Mouse (Mus musculus) lung, postnatal 0 days (tissue): ENCODE data around the gene Oprm1. TPM values are rescaled to one million over a fixed set of nuclear protein-coding genes. Genes with fewer than 3 reads are reported as not detected.
"Not testable (repeated sequence)": the region's sequence is repeated elsewhere in the genome, so short reads cannot be mapped to it uniquely, and the experiment has no call there.

Experiments
- ATAC-seq: fragments of 200-750 bp; cut with Nextera tagmentation; 2 replicates; pipeline ENCODE4 v1.8.0; 2017; ENCODE audit warnings: moderate library complexity
- DNase-seq: peaks from one replicate; pipeline ENCODE4 v3.0.0-alpha.2; 2016; ENCODE audit warnings: low spot score
- H3K27ac ChIP-seq: fragments of 300-500 bp; sonication (generic); 2 replicates; pipeline ENCODE4 v1.5.1; 2014; ENCODE audit warnings: antibody characterized with exemption, mild to moderate bottlenecking, low read length, mixed read lengths
- H3K27me3 ChIP-seq: fragments of 300-500 bp; sonication (generic); replicated peaks from 2 replicates; pipeline ENCODE4 v1.6.1; 2014; ENCODE audit warnings: low read length, mixed read lengths; ENCODE audit not compliant: insufficient read depth
- H3K36me3 ChIP-seq: fragments of 300-500 bp; sonication (generic); 2 replicates; pipeline ENCODE4 v1.6.1; 2014; ENCODE audit warnings: low read length, mixed read lengths; ENCODE audit not compliant: insufficient read depth
- H3K4me1 ChIP-seq: fragments of 300-500 bp; sonication (generic); 2 replicates; pipeline ENCODE4 v1.6.1; 2014; ENCODE audit warnings: antibody characterized with exemption, low read depth, low read length, mixed read lengths; ENCODE audit not compliant: insufficient read depth
- H3K4me2 ChIP-seq: fragments of 300-500 bp; sonication (generic); replicated peaks from 2 replicates; pipeline ENCODE4 v1.6.1; 2014; ENCODE audit warnings: low read depth, mild to moderate bottlenecking, low read length, moderate library complexity, mixed read lengths
- H3K4me3 ChIP-seq: fragments of 300-500 bp; sonication (generic); 2 replicates; pipeline ENCODE4 v1.5.1; 2014; ENCODE audit warnings: low read depth, low read length
- H3K9ac ChIP-seq: fragments of 300-500 bp; sonication (generic); replicated peaks from 2 replicates; pipeline ENCODE4 v1.6.1; 2014; ENCODE audit warnings: low read depth, mild to moderate bottlenecking
- H3K9me3 ChIP-seq: fragments of 300-500 bp; sonication (generic); 2 replicates; pipeline ENCODE4 v1.6.1; 2016; ENCODE audit warnings: low read length, mixed read lengths
- CTCF ChIP-seq: IDR thresholded peaks from 2 replicates; pipeline ENCODE4 v1.5.1; 2016; ENCODE audit warnings: antibody characterized with exemption, mild to moderate bottlenecking
- EP300 ChIP-seq: IDR thresholded peaks from 2 replicates; pipeline ENCODE4 v1.6.1; 2016; ENCODE audit warnings: antibody characterized with exemption, mild to moderate bottlenecking, control low read depth
- WGBS: fragments of 180-500 bp; shearing (Covaris S2); extraction: QIAGEN DNeasy Blood & Tissue Kit; methylation state at CpG from one replicate; pipeline ENCODE4 v1.1.7; 2014; 5-methylcytosine and 5-hydroxymethylcytosine counted together
- polyA plus RNA-seq: library from polyadenylated mRNA; unstranded; fragments of >200 nt; fragmentation: Nextera tagmentation; extraction: Ambion mirVana; gene quantifications from 2 replicates; pipeline ENCODE4 v1.2.1, GENCODE M21; 2015

Oprm1 gene
- polyA plus RNA-seq, 1 experiment from 2014 or later: not detected

GRCm38 (mm10) chr10:6848834-6849233, 90.5 kb downstream of the Oprm1 start:
- Histone ChIP-seq H3K4me3 (no peak overlapping the region), H3K9ac (no peak overlapping the region), H3K27ac (no peak overlapping the region), H3K4me1 (no peaks in the 10 kb centered on the region), H3K36me3 (no peaks in the 10 kb centered on the region), H3K4me2 (no peak overlapping the region), H3K27me3 (no peaks in the 10 kb centered on the region), H3K9me3 (no peaks in the 10 kb centered on the region)
- peak; percentile 73 for TF ChIP-seq EP300
- no peak for TF ChIP-seq CTCF
- ATAC-seq (peak; percentile 75), DNase-seq (peak; percentile 24)
- WGBS: 60% methylated on average over 2 of the region's 2 CpGs

- WGBS: 76% methylated on average over 3 of the region's 3 CpGs
- no peak for ATAC-seq
- no peaks in the 10 kb centered on the region for H3K36me3 ChIP-seq
- no peak overlapping the region for H3K27ac ChIP-seq
- H3K4me2 ChIP-seq: no peak overlapping the region
- H3K9me3 ChIP-seq: no peaks in the 10 kb centered on the region
- TF ChIP-seq CTCF: no peak
- no peak for TF ChIP-seq EP300
- no peak overlapping the region for H3K9ac ChIP-seq
- no peaks in the 10 kb centered on the region for H3K4me1 ChIP-seq
- DNase-seq: no peak
- no peaks in the 10 kb centered on the region for H3K27me3 ChIP-seq
- no peak overlapping the region for H3K4me3 ChIP-seq
Observed at GRCm38 (mm10) chr10:6855812-6856211, 97.5 kb downstream of the Oprm1 start.

- Histone ChIP-seq H3K36me3 (no peaks in the 10 kb centered on the region), H3K27me3 (no peaks in the 10 kb centered on the region), H3K4me2 (no peak overlapping the region), H3K9me3 (no peaks in the 10 kb centered on the region), H3K27ac (no peak overlapping the region), H3K4me1 (no peaks in the 10 kb centered on the region), H3K9ac (no peak overlapping the region), H3K4me3 (no peak overlapping the region)
- DNase-seq: no peak
- no peak for TF ChIP-seq CTCF
- no peak for TF ChIP-seq EP300
- no peak for ATAC-seq
- 75% methylated on average over 7 of the region's 7 CpGs for WGBS
Observed at GRCm38 (mm10) chr10:6871418-6872072, 113.2 kb downstream of the Oprm1 start.

- TF ChIP-seq CTCF: no peak
- no peak for TF ChIP-seq EP300
- no peaks in the 10 kb centered on the region for H3K36me3 ChIP-seq
- no peaks in the 10 kb centered on the region for H3K9me3 ChIP-seq
- DNase-seq (no peak), ATAC-seq (no peak)
- H3K27me3 ChIP-seq: no peaks in the 10 kb centered on the region
- no peak overlapping the region for H3K9ac ChIP-seq
- no peak overlapping the region for H3K4me3 ChIP-seq
- H3K27ac ChIP-seq: no peak overlapping the region
- 80% methylated on average over 1 of the region's 1 CpGs for WGBS
- H3K4me1 ChIP-seq: no peaks in the 10 kb centered on the region
- H3K4me2 ChIP-seq: no peak overlapping the region
Observed at GRCm38 (mm10) chr10:6873917-6874316, 115.6 kb downstream of the Oprm1 start.

GRCm38 (mm10) chr10:6878276-6878881, 120.1 kb downstream of the Oprm1 start:
- WGBS: 86% methylated on average over 2 of the region's 2 CpGs
- H3K4me1 ChIP-seq: no peaks in the 10 kb centered on the region
- H3K27ac ChIP-seq: no peak overlapping the region
- no peak overlapping the region for H3K4me2 ChIP-seq
- H3K4me3 ChIP-seq: no peak overlapping the region
- H3K9me3 ChIP-seq: no peaks in the 10 kb centered on the region
- TF ChIP-seq CTCF (no peak), EP300 (no peak)
- H3K27me3 ChIP-seq: no peaks in the 10 kb centered on the region
- no peaks in the 10 kb centered on the region for H3K36me3 ChIP-seq
- no peak for ATAC-seq
- H3K9ac ChIP-seq: no peak overlapping the region
- DNase-seq: no peak

GRCm38 (mm10) chr10:6882041-6882440, 123.7 kb downstream of the Oprm1 start:
- not testable (repeated sequence) for H3K27me3 ChIP-seq, H3K4me1 ChIP-seq, H3K27ac ChIP-seq, H3K9ac ChIP-seq, H3K4me2 ChIP-seq, DNase-seq, H3K36me3 ChIP-seq, H3K4me3 ChIP-seq, ATAC-seq, H3K9me3 ChIP-seq
- 89% methylated on average over 1 of the region's 1 CpGs for WGBS
